Mouse (Mus musculus): Measurements from ENCODE around the gene Sept3. TPM values are rescaled to one million over a fixed set of nuclear protein-coding genes. Genes with fewer than 3 reads are reported as not detected.

Sept3 gene
- total and polyA plus RNA-seq, 2 experiments: 0.04 to 0.09 TPM

- no peak for TF ChIP-seq CTCF (IDR thresholded peaks at IDR 0.05; ENCODE audit: low read depth, low read length)
- TF ChIP-seq POLR2A (IDR thresholded peaks at IDR 0.05; ENCODE audit: extremely low read depth, insufficient read depth, low read length): no peak
- no peak overlapping the region for H3K9ac ChIP-seq (ENCODE audit: low read depth, low read length)
- no peaks in the 10 kb centered on the region for H3K36me3 ChIP-seq (ENCODE audit: control insufficient read depth, insufficient read depth, low read length)
- H3K4me1 ChIP-seq (ENCODE audit: control insufficient read depth, insufficient read depth, low read length): no peaks in the 10 kb centered on the region
- no peak overlapping the region for H3K4me3 ChIP-seq (ENCODE audit: insufficient read depth, low read depth, low read length)
- H3K27ac ChIP-seq (replicated peaks; ENCODE audit: insufficient read depth, low read depth, low read length): no peak overlapping the region
- DNase-seq (ENCODE audit: extremely low read depth, low read depth, low spot score): no peak
- H3K27me3 ChIP-seq (ENCODE audit: control insufficient read depth, insufficient read depth, low read length): no peaks in the 10 kb centered on the region
- WGBS: 56% methylated on average over 5 of the region's 5 CpGs
- no peaks in the 10 kb centered on the region for H3K79me2 ChIP-seq (ENCODE audit: control insufficient read depth, insufficient read depth, low read length)
Observed at GRCm38 (mm10) chr15:82292851-82293250, 18.2 kb downstream of the Sept3 start.

GRCm38 (mm10) chr15:82293271-82293711 is 18.6 kb downstream of the Sept3 start:
- TF ChIP-seq POLR2A (IDR thresholded peaks at IDR 0.05; ENCODE audit: extremely low read depth, insufficient read depth, low read length) (no peak), CTCF (IDR thresholded peaks at IDR 0.05; ENCODE audit: low read depth, low read length) (no peak)
- no peaks in the 10 kb centered on the region for H3K27me3 ChIP-seq (ENCODE audit: control insufficient read depth, insufficient read depth, low read length)
- no peak for DNase-seq (ENCODE audit: extremely low read depth, low read depth, low spot score)
- 43% methylated on average over 7 of the region's 7 CpGs for WGBS
- H3K36me3 ChIP-seq (ENCODE audit: control insufficient read depth, insufficient read depth, low read length): no peaks in the 10 kb centered on the region
- H3K4me1 ChIP-seq (ENCODE audit: control insufficient read depth, insufficient read depth, low read length): no peaks in the 10 kb centered on the region
- H3K27ac ChIP-seq (replicated peaks; ENCODE audit: insufficient read depth, low read depth, low read length): no peak overlapping the region
- no peak overlapping the region for H3K4me3 ChIP-seq (ENCODE audit: insufficient read depth, low read depth, low read length)
- H3K79me2 ChIP-seq (ENCODE audit: control insufficient read depth, insufficient read depth, low read length): no peaks in the 10 kb centered on the region
- no peak overlapping the region for H3K9ac ChIP-seq (ENCODE audit: low read depth, low read length)

GRCm38 (mm10) chr15:82294059-82294458 is 19.4 kb downstream of the Sept3 start:
- H3K79me2 ChIP-seq (ENCODE audit: control insufficient read depth, insufficient read depth, low read length): no peaks in the 10 kb centered on the region
- 32% methylated on average over 8 of the region's 8 CpGs for WGBS
- DNase-seq (ENCODE audit: extremely low read depth, low read depth, low spot score): no peak
- H3K36me3 ChIP-seq (ENCODE audit: control insufficient read depth, insufficient read depth, low read length): no peaks in the 10 kb centered on the region
- no peaks in the 10 kb centered on the region for H3K4me1 ChIP-seq (ENCODE audit: control insufficient read depth, insufficient read depth, low read length)
- H3K27me3 ChIP-seq (ENCODE audit: control insufficient read depth, insufficient read depth, low read length): peaks cover 3% of the 10 kb centered on the region; the same call in 1 of the 2 replicates
- H3K9ac ChIP-seq (ENCODE audit: low read depth, low read length): no peak overlapping the region
- no peak overlapping the region for H3K27ac ChIP-seq (replicated peaks; ENCODE audit: insufficient read depth, low read depth, low read length)
- H3K4me3 ChIP-seq (ENCODE audit: insufficient read depth, low read depth, low read length): no peak overlapping the region
- TF ChIP-seq POLR2A (IDR thresholded peaks at IDR 0.05; ENCODE audit: extremely low read depth, insufficient read depth, low read length) (no peak), CTCF (IDR thresholded peaks at IDR 0.05; ENCODE audit: low read depth, low read length) (peak; percentile 24; the same call in 1 of the 2 replicates)

GRCm38 (mm10) chr15:82298764-82299561 is 24.3 kb downstream of the Sept3 start, which contains the start of gene Wbp2nl:
Gene Wbp2nl, plus strand, starts transcription at chr15:82298954.
- Histone ChIP-seq H3K4me1 (ENCODE audit: control insufficient read depth, insufficient read depth, low read length) (no peaks in the 10 kb centered on the region), H3K27ac (replicated peaks; ENCODE audit: insufficient read depth, low read depth, low read length) (no peak within 1 kb of the TSS), H3K9ac (ENCODE audit: low read depth, low read length) (no peak within 1 kb of the TSS), H3K27me3 (ENCODE audit: control insufficient read depth, insufficient read depth, low read length) (peaks cover 3% of the 10 kb centered on the region; the same call in 1 of the 2 replicates), H3K79me2 (ENCODE audit: control insufficient read depth, insufficient read depth, low read length) (no peaks in the 10 kb centered on the region), H3K4me3 (ENCODE audit: insufficient read depth, low read depth, low read length) (no peak within 1 kb of the TSS), H3K36me3 (ENCODE audit: control insufficient read depth, insufficient read depth, low read length) (no peaks in the 10 kb centered on the region)
- TF ChIP-seq POLR2A (IDR thresholded peaks at IDR 0.05; ENCODE audit: extremely low read depth, insufficient read depth, low read length) (no peak), CTCF (IDR thresholded peaks at IDR 0.05; ENCODE audit: low read depth, low read length) (no peak)
- 72% methylated on average over 39 of the region's 39 CpGs for WGBS
- no peak for DNase-seq (ENCODE audit: extremely low read depth, low read depth, low spot score)

GRCm38 (mm10) chr15:82307107-82307506 is 32.4 kb downstream of the Sept3 start:
- WGBS: 21% methylated on average over 3 of the region's 3 CpGs
- no peaks in the 10 kb centered on the region for H3K27me3 ChIP-seq (ENCODE audit: control insufficient read depth, insufficient read depth, low read length)

GRCm38 (mm10) chr15:82308416-82308815 is 33.7 kb downstream of the Sept3 start:
- H3K27ac ChIP-seq (replicated peaks; ENCODE audit: insufficient read depth, low read depth, low read length): no peak overlapping the region
- 84% methylated on average over 3 of the region's 3 CpGs for WGBS
- TF ChIP-seq CTCF (IDR thresholded peaks at IDR 0.05; ENCODE audit: low read depth, low read length) (no peak), POLR2A (IDR thresholded peaks at IDR 0.05; ENCODE audit: extremely low read depth, insufficient read depth, low read length) (no peak)
- no peaks in the 10 kb centered on the region for H3K27me3 ChIP-seq (ENCODE audit: control insufficient read depth, insufficient read depth, low read length)
- H3K79me2 ChIP-seq (ENCODE audit: control insufficient read depth, insufficient read depth, low read length): no peaks in the 10 kb centered on the region
- H3K4me1 ChIP-seq (ENCODE audit: control insufficient read depth, insufficient read depth, low read length): no peaks in the 10 kb centered on the region
- no peaks in the 10 kb centered on the region for H3K36me3 ChIP-seq (ENCODE audit: control insufficient read depth, insufficient read depth, low read length)
- H3K4me3 ChIP-seq (ENCODE audit: insufficient read depth, low read depth, low read length): no peak overlapping the region
- H3K9ac ChIP-seq (ENCODE audit: low read depth, low read length): no peak overlapping the region
- no peak for DNase-seq (ENCODE audit: extremely low read depth, low read depth, low spot score)

More at GRCm38 (mm10) chr15:82307107-82307506, 32.4 kb downstream of the Sept3 start:
- Histone ChIP-seq H3K9ac (ENCODE audit: low read depth, low read length) (no peak overlapping the region), H3K79me2 (ENCODE audit: control insufficient read depth, insufficient read depth, low read length) (no peaks in the 10 kb centered on the region), H3K4me1 (ENCODE audit: control insufficient read depth, insufficient read depth, low read length) (no peaks in the 10 kb centered on the region), H3K27ac (replicated peaks; ENCODE audit: insufficient read depth, low read depth, low read length) (no peak overlapping the region), H3K4me3 (ENCODE audit: insufficient read depth, low read depth, low read length) (no peak overlapping the region), H3K36me3 (ENCODE audit: control insufficient read depth, insufficient read depth, low read length) (no peaks in the 10 kb centered on the region)
- no peak for DNase-seq (ENCODE audit: extremely low read depth, low read depth, low spot score)
- no peak for TF ChIP-seq CTCF (IDR thresholded peaks at IDR 0.05; ENCODE audit: low read depth, low read length)
- TF ChIP-seq POLR2A (IDR thresholded peaks at IDR 0.05; ENCODE audit: extremely low read depth, insufficient read depth, low read length): no peak
